Comparison of ENCODE assay signal across 19 mouse cellular contexts in genomic region chr8:110944276-110944876, GRCm38 (mm10). TPM values are rescaled to one million over a fixed set of nuclear protein-coding genes. Genes with fewer than 3 reads are reported as not detected.
DNase-seq lines count a peak whose midpoint lies in the region; ATAC-seq lines count a peak whose summit lies in the region.
"Had no signal": no experiment of that assay in that cellular context is flagged by ENCODE, and none has a peak within 500 bp of the region (broad histone marks: within the 10 kb centered on the region; RNA-seq: fewer than 3 reads in every experiment).

No protein-coding gene starts in this region.

- ATAC-seq in heart, embryonic 11.5 days (replicated peaks; ENCODE audit: insufficient number of reproducible peaks, low FRiP score, low TSS enrichment): no peak
- ATAC-seq in heart, embryonic 14.5 days (ENCODE audit: insufficient number of reproducible peaks, insufficient read depth, low FRiP score, low read depth): no peak
- peak; percentile 54; the same call in 1 of the 2 replicates for ATAC-seq in neutrophil, adult 5-6 weeks (ENCODE audit: extremely low read depth, insufficient number of reproducible peaks, low FRiP score, poor library complexity, severe bottlenecking)
- ATAC-seq: activated CD4-positive, CD25-positive, alpha-beta regulatory T cell, adult 4 months; liver, embryonic 12.5 days had no signal

- DNase-seq in heart, postnatal 36 days: no peak
- peak; percentile 42 for DNase-seq in adipocyte (ENCODE audit: low spot score)
- no peak for DNase-seq in left cerebral cortex, adult 11 months (ENCODE audit: low spot score)
- no peak for DNase-seq in thymus, postnatal 36 days
- DNase-seq: cerebellum, adult 11 months; gastrocnemius, postnatal 10 days; kidney, adult 11 months; kidney, postnatal 25 days; right cerebral cortex, postnatal 4 days; thymus, adult 18-20 months had no signal

- no peak overlapping the region for H3K9ac ChIP-seq in heart, embryonic 11.5 days (ENCODE audit: low read depth, low read length)
- H3K9ac ChIP-seq in heart, embryonic 14.5 days (ENCODE audit: low read length): no peak overlapping the region
- H3K9ac ChIP-seq: forebrain, embryonic 12.5 days; hindbrain, embryonic 13.5 days; liver, embryonic 12.5 days; lung, embryonic 15.5 days had no signal

- no peak overlapping the region for H3K4me2 ChIP-seq in heart, embryonic 11.5 days
- H3K4me2 ChIP-seq in heart, embryonic 14.5 days (ENCODE audit: low read length): peak overlapping the region; percentile 12; the same call in 1 of the 2 replicates
- H3K4me2 ChIP-seq: forebrain, embryonic 12.5 days; hindbrain, embryonic 13.5 days; liver, embryonic 12.5 days; lung, embryonic 15.5 days had no signal

- no peaks in the 10 kb centered on the region for H3K27me3 ChIP-seq in heart, embryonic 11.5 days (ENCODE audit: control insufficient read depth, insufficient read depth, low read length)
- H3K27me3 ChIP-seq in heart, embryonic 14.5 days (ENCODE audit: control insufficient read depth, insufficient read depth, low read length): no peaks in the 10 kb centered on the region
- H3K27me3 ChIP-seq: forebrain, embryonic 12.5 days; hindbrain, embryonic 13.5 days; liver, embryonic 12.5 days; lung, embryonic 15.5 days had no signal

- peaks cover 37% of the 10 kb centered on the region for H3K4me1 ChIP-seq in heart, embryonic 11.5 days (ENCODE audit: control insufficient read depth, insufficient read depth, low read length)
- peaks cover 30 to 63% of the 10 kb centered on the region in 2 experiments for H3K4me1 ChIP-seq in heart, embryonic 14.5 days (ENCODE audit: control insufficient read depth in 2 of 2, insufficient read depth in 2 of 2, low read length in 2 of 2)
- H3K4me1 ChIP-seq: limb, embryonic 10.5 days had no signal

- intact Hi-C loops in heart, postnatal 36 days (cut with DNase I): no loop called here

- no peak overlapping the region for H3K4me3 ChIP-seq in heart, embryonic 11.5 days (ENCODE audit: low read depth, low read length)
- H3K4me3 ChIP-seq in heart, embryonic 14.5 days (ENCODE audit: control insufficient read depth in 1 of 2, insufficient read depth in 1 of 2, low read depth in 1 of 2, low read length in 2 of 2): no peak overlapping the region
- H3K4me3 ChIP-seq: forebrain, embryonic 12.5 days; hindbrain, embryonic 13.5 days; limb, embryonic 10.5 days; liver, embryonic 12.5 days; lung, embryonic 15.5 days had no signal

- peak overlapping the region; percentile 47 for H3K27ac ChIP-seq in heart, embryonic 11.5 days (ENCODE audit: low read depth, low read length)
- peak overlapping the region; percentile 41 to 68 for H3K27ac ChIP-seq in heart, embryonic 14.5 days (replicated peaks in 1 of 2; ENCODE audit: control insufficient read depth in 1 of 2, insufficient read depth in 1 of 2, low read depth in 2 of 2, low read length in 2 of 2)
- H3K27ac ChIP-seq: forebrain, embryonic 12.5 days; hindbrain, embryonic 13.5 days; limb, embryonic 10.5 days; liver, embryonic 12.5 days; lung, embryonic 15.5 days had no signal

- no peaks in the 10 kb centered on the region for H3K9me3 ChIP-seq in heart, embryonic 11.5 days (replicated peaks; ENCODE audit: control insufficient read depth, low read length)
- H3K9me3 ChIP-seq in heart, embryonic 14.5 days (ENCODE audit: control insufficient read depth, low read length): no peaks in the 10 kb centered on the region
- H3K9me3 ChIP-seq: forebrain, embryonic 12.5 days; hindbrain, embryonic 13.5 days; limb, embryonic 10.5 days; liver, embryonic 12.5 days; lung, embryonic 15.5 days had no signal

- WGBS in heart, embryonic 11.5 days (ENCODE audit: insufficient replicate concordance): 70% methylated on average over 7 of the region's 7 CpGs
- 63% methylated on average over 7 of the region's 7 CpGs for WGBS in heart, embryonic 14.5 days

- no peaks in the 10 kb centered on the region for H3K36me3 ChIP-seq in heart, embryonic 11.5 days (ENCODE audit: control insufficient read depth, insufficient read depth, low read length)
- H3K36me3 ChIP-seq in heart, embryonic 14.5 days (ENCODE audit: control insufficient read depth, insufficient read depth, low read length): no peaks in the 10 kb centered on the region
- H3K36me3 ChIP-seq: forebrain, embryonic 12.5 days; hindbrain, embryonic 13.5 days; lung, embryonic 15.5 days had no signal

RNA-seq across cellular contexts. Expression of gene St3gal2, which starts 24.7 kb away (rescaled TPM):
- 11.9 TPM in 2 replicates for polyA plus RNA-seq in heart, embryonic 11.5 days (2014; fragmentation: Nextera tagmentation; extraction: Ambion mirVana)
- total RNA-seq in heart, postnatal 36 days (2021): 10 to 100 TPM; 27.5 to 28.3 TPM
- polyA plus RNA-seq in heart, embryonic 14.5 days (2014; fragmentation: Nextera tagmentation; extraction: Ambion mirVana): 9.6 and 10.4 TPM in 2 replicates
- total RNA-seq in neutrophil, adult 5-6 weeks (2017): 3.1 and 6.3 TPM in 2 replicates

RNA-seq across cellular contexts. Expression of gene Fuk, which starts 42.1 kb away (rescaled TPM):
- 5.1 and 5.7 TPM in 2 replicates for polyA plus RNA-seq in heart, embryonic 11.5 days (2014; fragmentation: Nextera tagmentation; extraction: Ambion mirVana)
- total RNA-seq in heart, postnatal 36 days (2021): 1 to 10 TPM; 4.1 to 4.7 TPM
- polyA plus RNA-seq in heart, embryonic 14.5 days (2014; fragmentation: Nextera tagmentation; extraction: Ambion mirVana): 4.9 and 6.0 TPM in 2 replicates
- total RNA-seq in neutrophil, adult 5-6 weeks (2017): 9.3 and 9.8 TPM in 2 replicates

RNA-seq across cellular contexts. Expression of gene Ddx19a, which starts 53.2 kb away (rescaled TPM):
- 23.4 and 27.2 TPM in 2 replicates for polyA plus RNA-seq in heart, embryonic 11.5 days (2014; fragmentation: Nextera tagmentation; extraction: Ambion mirVana)
- 10 to 100 TPM; 34.2 to 35.4 TPM for total RNA-seq in heart, postnatal 36 days (2021)
- polyA plus RNA-seq in heart, embryonic 14.5 days (2014; fragmentation: Nextera tagmentation; extraction: Ambion mirVana): 13.8 and 14.9 TPM in 2 replicates
- total RNA-seq in neutrophil, adult 5-6 weeks (2017): 21.4 and 21.6 TPM in 2 replicates
